Mouse (Mus musculus) hindbrain, embryonic 15.5 days (tissue): ENCODE data around the gene Kif3a. TPM values are rescaled to one million over a fixed set of nuclear protein-coding genes. Genes with fewer than 3 reads are reported as not detected.

Experiments
- ATAC-seq: fragments of 200-750 bp; cut with Nextera tagmentation; 2 replicates; pipeline ENCODE4 v1.8.0; 2017; ENCODE audit warnings: low read depth, moderate number of reproducible peaks, moderate TSS enrichment; ENCODE audit not compliant: low FRiP score
- H3K27ac ChIP-seq: fragments of 300-500 bp; sonication (generic); replicated peaks from 2 replicates; pipeline ENCODE4 v1.5.1; 2015; ENCODE audit warnings: mild to moderate bottlenecking, inconsistent platforms
- H3K27me3 ChIP-seq: fragments of 300-500 bp; sonication (generic); 2 replicates; pipeline ENCODE4 v1.6.1; 2015; ENCODE audit warnings: control low read depth, inconsistent platforms
- H3K36me3 ChIP-seq: fragments of 300-500 bp; sonication (generic); 2 replicates; pipeline ENCODE4 v1.6.1; 2015; ENCODE audit warnings: control low read depth, inconsistent platforms
- H3K4me1 ChIP-seq: fragments of 300-500 bp; sonication (generic); replicated peaks from 2 replicates; pipeline ENCODE4 v1.6.1; 2015; ENCODE audit warnings: control low read depth, inconsistent platforms
- H3K4me2 ChIP-seq: fragments of 300-500 bp; sonication (generic); 2 replicates; pipeline ENCODE4 v1.6.1; 2015; ENCODE audit warnings: moderate library complexity, mild to moderate bottlenecking, inconsistent platforms
- H3K4me3 ChIP-seq: fragments of 300-500 bp; sonication (generic); 2 replicates; pipeline ENCODE4 v1.5.1; 2015; ENCODE audit warnings: mild to moderate bottlenecking, inconsistent platforms
- H3K9ac ChIP-seq: fragments of 300-500 bp; sonication (generic); 2 replicates; pipeline ENCODE4 v1.6.1; 2015; ENCODE audit warnings: inconsistent platforms
- H3K9me3 ChIP-seq: fragments of 300-500 bp; sonication (generic); 2 replicates; pipeline ENCODE4 v1.6.1; 2016; ENCODE audit warnings: control low read depth, inconsistent platforms
- WGBS: fragments of 180-500 bp; shearing (Covaris S2); methylation state at CpG from one replicate; pipeline ENCODE4 v1.1.7; 2015; 5-methylcytosine and 5-hydroxymethylcytosine counted together
- polyA plus RNA-seq: library from polyadenylated mRNA; unstranded; fragments of >200 nt; fragmentation: Nextera tagmentation; extraction: Ambion mirVana; gene quantifications from 2 replicates; pipeline ENCODE4 v1.2.1, GENCODE M21; 2015

Kif3a gene
- polyA plus RNA-seq, 1 experiment from 2014 or later, result 318 TPM

DNA sequence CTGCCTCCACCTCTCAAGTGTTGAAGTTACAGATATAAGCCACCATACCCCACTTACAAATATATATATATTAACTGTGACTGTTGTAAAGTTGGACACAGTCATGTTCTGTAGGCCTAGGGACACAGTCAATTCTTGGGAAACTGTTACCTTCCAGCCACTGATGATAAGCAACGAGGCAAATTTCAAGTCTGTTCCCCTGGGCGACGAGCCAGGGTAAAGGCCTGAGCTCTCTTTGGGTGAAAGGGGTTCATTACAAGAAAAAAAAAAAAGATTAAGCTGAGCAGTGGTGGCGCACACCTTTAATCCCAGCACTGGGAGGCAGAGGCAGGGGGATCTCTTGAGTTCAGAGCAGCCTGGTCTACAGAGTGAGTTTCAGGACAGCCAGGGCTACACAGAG lies 52.9 kb downstream of the Kif3a start:
- 88% methylated on average over 4 of the region's 4 CpGs for WGBS
- no peak overlapping the region for H3K4me3 ChIP-seq
- H3K27ac ChIP-seq, result no peak overlapping the region
- H3K9ac ChIP-seq, result no peak overlapping the region
- H3K36me3 ChIP-seq, result no peaks in the 10 kb centered on the region
- no peaks in the 10 kb centered on the region for H3K9me3 ChIP-seq
- H3K4me1 ChIP-seq, result no peaks in the 10 kb centered on the region
- ATAC-seq, result no peak
- no peak overlapping the region for H3K4me2 ChIP-seq
- H3K27me3 ChIP-seq, result no peaks in the 10 kb centered on the region

DNA sequence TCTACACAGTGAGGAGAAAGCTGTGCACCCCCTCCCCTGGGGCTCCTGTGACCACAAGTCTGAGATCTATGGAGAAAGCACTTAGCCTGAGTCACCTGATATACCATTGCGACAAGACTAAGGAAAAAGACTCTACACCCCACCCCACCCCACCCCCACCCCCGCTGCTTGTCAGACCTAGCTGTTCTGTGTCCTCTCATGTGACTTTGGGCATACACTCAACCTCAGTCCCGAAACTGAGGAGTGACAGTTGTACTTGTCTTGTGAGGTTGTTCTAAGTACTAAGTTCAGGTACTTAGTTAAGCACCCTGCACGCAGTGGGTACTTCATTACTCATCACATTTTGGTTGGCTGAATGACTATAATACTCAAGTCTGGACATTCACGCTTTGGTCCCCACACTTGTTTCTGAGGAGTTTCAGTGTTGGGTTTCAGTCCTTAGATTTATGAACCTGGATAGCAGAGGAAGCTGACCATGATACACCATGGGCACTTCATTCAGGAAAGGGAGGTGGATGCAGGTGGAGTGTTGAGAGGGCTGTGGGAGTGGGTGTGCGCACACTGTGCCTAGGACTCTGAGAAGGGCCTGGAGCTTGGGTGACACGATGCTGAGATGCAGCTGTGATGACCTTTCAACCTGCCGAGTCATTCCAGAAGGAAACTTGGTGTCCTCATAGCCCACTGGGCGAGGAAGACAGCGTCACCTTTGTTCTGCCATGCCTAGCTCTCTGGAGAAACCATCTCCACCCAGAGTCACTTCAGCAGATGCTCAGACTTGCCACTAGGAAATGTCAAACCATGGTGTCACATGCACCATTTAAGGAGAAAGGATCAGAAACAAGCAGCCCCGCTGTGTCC lies 54.6 kb downstream of the Kif3a start:
- Histone ChIP-seq H3K4me1 (no peaks in the 10 kb centered on the region), H3K9ac (no peak overlapping the region), H3K27me3 (no peaks in the 10 kb centered on the region), H3K36me3 (no peaks in the 10 kb centered on the region), H3K4me2 (no peak overlapping the region), H3K9me3 (no peaks in the 10 kb centered on the region), H3K4me3 (no peak overlapping the region), H3K27ac (no peak overlapping the region)
- ATAC-seq, result no peak
- WGBS, result 90% methylated on average over 11 of the region's 11 CpGs

DNA sequence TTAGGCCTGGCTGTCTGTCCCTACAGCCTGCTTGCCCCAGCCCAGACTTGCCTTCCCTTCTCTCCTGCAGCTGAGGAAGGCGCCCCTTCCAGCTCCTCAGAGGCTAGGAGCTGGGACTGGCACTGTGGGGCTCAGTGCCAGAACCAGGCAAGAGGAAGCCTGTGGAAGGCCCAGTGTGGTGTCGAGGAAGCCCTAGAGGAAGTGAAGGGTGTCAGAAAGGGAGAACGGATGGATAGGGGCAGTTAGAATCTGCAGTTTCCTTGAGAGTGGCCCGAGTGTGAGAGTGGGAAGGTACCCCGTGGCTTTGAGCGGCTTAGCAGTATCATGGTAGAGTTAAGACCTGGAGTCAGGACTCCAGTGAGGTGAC lies 55.2 kb downstream of the Kif3a start:
- Histone ChIP-seq H3K9ac (no peak overlapping the region), H3K36me3 (no peaks in the 10 kb centered on the region), H3K27ac (no peak overlapping the region), H3K4me3 (no peak overlapping the region), H3K27me3 (no peaks in the 10 kb centered on the region), H3K9me3 (no peaks in the 10 kb centered on the region), H3K4me1 (no peaks in the 10 kb centered on the region), H3K4me2 (no peak overlapping the region)
- no peak for ATAC-seq
- 88% methylated on average over 6 of the region's 6 CpGs for WGBS

DNA sequence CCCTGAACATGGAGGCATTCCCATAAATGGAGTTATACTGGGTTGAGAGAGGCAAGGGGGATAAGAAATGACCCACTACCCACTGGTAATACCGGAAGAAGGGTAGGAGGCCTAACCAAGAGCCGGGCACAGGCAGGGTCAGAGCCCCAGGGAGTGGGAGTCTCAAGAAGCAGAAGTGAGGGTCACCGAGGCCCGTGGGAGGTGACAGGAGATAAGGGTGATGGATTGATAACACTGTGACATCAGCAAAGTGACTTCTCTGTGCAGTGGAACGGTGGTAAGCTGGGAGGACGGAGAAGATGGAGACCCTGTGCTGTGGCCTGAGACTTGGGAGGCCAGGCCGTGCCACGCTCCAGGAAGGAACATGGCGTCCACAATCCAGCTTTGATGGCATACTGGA lies 56.4 kb downstream of the Kif3a start:
- Histone ChIP-seq H3K27me3 (no peaks in the 10 kb centered on the region), H3K4me3 (no peak overlapping the region), H3K4me1 (no peaks in the 10 kb centered on the region), H3K9me3 (no peaks in the 10 kb centered on the region), H3K27ac (no peak overlapping the region), H3K36me3 (no peaks in the 10 kb centered on the region), H3K4me2 (no peak overlapping the region), H3K9ac (no peak overlapping the region)
- no peak for ATAC-seq
- 96% methylated on average over 9 of the region's 9 CpGs for WGBS

DNA sequence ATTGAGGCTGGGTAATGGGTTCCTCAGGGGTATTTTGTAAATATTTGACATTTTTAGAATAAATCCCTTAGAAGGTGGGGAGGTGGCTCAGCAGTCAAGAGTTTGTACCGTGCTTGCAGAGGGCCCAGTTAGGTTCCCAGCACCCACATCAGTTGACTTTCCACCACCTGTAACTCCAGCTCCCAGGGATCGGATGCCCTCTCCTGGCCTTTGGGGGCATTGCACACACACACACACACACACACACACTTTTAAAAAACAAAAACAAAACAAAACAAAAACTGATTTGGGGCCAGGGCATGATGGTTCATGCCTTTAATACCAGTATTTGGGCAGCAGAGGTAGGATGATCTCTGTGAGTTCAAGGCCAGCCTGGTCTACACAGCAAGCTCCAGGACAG lies 56.9 kb downstream of the Kif3a start:
- no peaks in the 10 kb centered on the region for H3K36me3 ChIP-seq
- H3K9me3 ChIP-seq, result no peaks in the 10 kb centered on the region
- H3K4me2 ChIP-seq, result no peak overlapping the region
- H3K4me3 ChIP-seq, result no peak overlapping the region
- 94% methylated on average over 2 of the region's 2 CpGs for WGBS
- H3K9ac ChIP-seq, result no peak overlapping the region
- no peaks in the 10 kb centered on the region for H3K4me1 ChIP-seq
- ATAC-seq, result no peak
- H3K27me3 ChIP-seq, result no peaks in the 10 kb centered on the region
- no peak overlapping the region for H3K27ac ChIP-seq

DNA sequence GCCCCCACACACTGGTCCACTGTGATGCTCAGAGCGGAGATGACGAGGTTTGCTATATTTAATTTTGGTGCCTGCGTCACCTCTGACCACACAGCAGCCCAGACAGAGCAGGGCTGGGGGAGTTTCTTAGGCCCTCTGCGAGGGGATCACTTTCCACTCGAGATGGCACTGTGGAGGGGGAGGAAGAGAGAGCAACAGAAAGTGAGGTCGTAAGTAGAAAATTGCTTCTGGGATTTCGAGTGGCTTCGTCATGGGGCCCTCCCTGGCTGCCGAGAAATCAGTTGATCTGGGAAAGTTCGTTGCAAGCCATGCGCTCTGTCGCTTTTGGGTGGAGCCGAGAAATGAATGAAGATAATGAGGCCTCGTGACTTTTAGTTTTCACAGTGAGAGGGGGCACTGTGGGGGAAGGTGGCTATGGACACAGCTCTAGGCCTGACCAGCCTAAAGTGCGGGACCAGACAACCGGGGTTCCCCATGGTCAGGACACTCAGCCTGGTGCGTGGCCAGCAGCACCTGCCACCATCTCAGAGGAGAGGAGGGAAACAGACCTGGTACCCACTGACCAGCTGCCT lies 59.7 kb downstream of the Kif3a start:
- 69% methylated on average over 17 of the region's 17 CpGs for WGBS
- H3K27ac ChIP-seq, result no peak overlapping the region
- no peak overlapping the region for H3K9ac ChIP-seq
- H3K27me3 ChIP-seq, result no peaks in the 10 kb centered on the region
- no peaks in the 10 kb centered on the region for H3K36me3 ChIP-seq
- H3K4me1 ChIP-seq, result no peaks in the 10 kb centered on the region
- no peak overlapping the region for H3K4me2 ChIP-seq
- no peaks in the 10 kb centered on the region for H3K9me3 ChIP-seq
- ATAC-seq, result no peak
- no peak overlapping the region for H3K4me3 ChIP-seq

DNA sequence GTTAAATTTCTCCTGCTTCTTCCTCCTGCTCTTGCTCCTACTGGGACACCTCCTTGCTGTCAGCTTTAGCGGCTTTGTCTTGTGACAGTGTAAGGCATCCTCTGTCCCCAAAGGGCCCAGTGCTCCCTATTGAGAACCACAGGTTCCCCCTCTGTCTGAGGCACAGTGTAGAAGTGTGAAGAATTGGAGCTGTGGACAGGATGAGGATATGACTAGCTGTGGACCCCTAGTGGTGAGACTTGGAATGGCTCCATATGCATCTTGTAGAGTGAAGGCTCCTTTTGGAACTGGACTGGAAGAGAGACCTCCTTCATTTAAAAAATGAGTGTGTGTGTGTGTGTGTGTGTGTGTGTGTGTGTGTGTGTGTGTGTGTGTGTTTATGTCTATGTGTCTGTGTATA lies 60.7 kb downstream of the Kif3a start:
- no peaks in the 10 kb centered on the region for H3K4me1 ChIP-seq
- no peak overlapping the region for H3K9ac ChIP-seq
- 25% methylated on average over 1 of the region's 1 CpGs for WGBS
- H3K4me3 ChIP-seq, result no peak overlapping the region
- no peak overlapping the region for H3K27ac ChIP-seq
- no peaks in the 10 kb centered on the region for H3K36me3 ChIP-seq
- no peaks in the 10 kb centered on the region for H3K9me3 ChIP-seq
- no peak overlapping the region for H3K4me2 ChIP-seq
- H3K27me3 ChIP-seq, result no peaks in the 10 kb centered on the region
- ATAC-seq, result 0 out of 2 replicates have a peak, but pooled peaks have one; percentile 23

DNA sequence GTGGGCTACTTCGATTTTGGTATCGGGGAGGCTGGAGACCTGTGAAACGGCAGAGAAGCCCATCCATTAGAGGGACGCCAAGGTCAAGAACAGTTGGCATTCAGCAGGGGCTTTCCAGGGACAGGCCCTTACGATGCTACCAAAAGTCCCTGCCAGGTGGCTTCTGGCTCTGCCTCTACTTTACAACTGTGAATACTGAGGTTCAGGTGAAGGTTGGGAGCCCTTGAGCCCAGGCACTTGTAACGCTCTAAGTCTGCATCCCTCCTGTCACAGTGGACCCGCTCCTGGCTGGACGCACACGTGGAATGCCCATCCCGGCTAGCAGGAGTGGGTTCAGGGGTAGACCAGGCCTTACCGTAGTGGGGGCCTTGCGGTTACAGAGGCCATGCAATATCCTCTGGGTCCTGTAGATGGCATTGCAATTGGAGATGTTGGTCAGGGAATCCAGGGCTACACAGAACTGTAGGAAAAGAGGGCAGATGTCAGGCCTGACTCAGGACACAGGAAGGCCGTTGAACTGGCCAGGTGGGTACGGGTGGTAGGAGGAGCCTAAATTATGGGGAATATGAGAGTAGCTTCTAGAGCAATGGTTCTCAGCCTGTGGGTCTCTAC lies 65.0 kb downstream of the Kif3a start:
- Histone ChIP-seq H3K4me3 (no peak overlapping the region), H3K27me3 (peaks cover 7% of the 10 kb centered on the region; the same call in 1 of the 2 replicates), H3K4me1 (peaks cover 11% of the 10 kb centered on the region), H3K4me2 (no peak overlapping the region), H3K36me3 (no peaks in the 10 kb centered on the region), H3K9me3 (no peaks in the 10 kb centered on the region), H3K27ac (no peak overlapping the region), H3K9ac (no peak overlapping the region)
- no peak for ATAC-seq
- whole genome bisulfite sequencing, result 73% methylated on average over 14 of the region's 14 CpGs

DNA sequence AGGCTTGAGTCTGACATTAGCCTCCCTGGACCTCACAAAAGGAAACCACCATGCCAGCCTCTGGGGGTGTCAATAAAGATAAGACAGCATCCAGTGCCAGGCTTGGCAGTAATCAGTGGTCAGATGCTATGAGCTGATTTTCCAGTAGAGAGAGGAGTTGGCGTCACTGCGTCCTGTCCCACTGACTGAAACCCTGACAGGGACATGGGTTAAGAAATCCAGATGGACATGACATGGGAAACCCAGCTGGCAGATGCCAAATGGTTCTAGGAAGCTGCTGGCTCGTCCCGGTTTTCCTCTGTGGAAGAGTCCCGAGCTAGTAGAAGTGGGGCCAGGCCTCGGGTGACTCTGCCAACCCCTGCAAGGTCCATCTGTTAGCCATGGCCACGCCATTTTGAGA lies 66.5 kb downstream of the Kif3a start:
- Histone ChIP-seq H3K36me3 (no peaks in the 10 kb centered on the region), H3K27me3 (peaks cover 13% of the 10 kb centered on the region; the same call in 1 of the 2 replicates), H3K27ac (no peak overlapping the region), H3K4me2 (no peak overlapping the region), H3K4me1 (peaks cover 13% of the 10 kb centered on the region), H3K4me3 (no peak overlapping the region), H3K9ac (no peak overlapping the region), H3K9me3 (no peaks in the 10 kb centered on the region)
- WGBS, result 85% methylated on average over 7 of the region's 7 CpGs
- no peak for ATAC-seq

DNA sequence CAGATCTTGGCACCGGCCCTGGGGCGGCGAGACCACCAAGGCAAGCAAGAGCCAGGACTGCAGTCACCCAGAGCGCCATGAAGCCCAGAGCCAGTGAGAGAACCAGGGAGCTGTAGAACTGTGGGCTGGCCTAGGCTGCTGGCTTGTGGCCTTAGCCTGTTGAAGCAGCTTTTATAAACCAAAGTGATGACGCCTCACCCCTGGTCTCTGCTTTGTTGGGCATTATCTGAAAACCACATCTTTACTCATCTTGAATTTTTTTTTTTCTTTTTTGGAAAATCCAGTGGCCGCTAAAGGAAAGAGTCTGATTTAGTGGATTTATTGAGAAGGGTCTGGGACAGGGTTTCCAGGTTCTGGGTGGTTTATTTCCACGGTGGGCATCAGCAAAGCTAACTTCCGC lies 67.4 kb downstream of the Kif3a start, which contains the start of gene Il13:
Il13 (minus strand) TSS at position 147 of the 400 bp plus-strand sequence.
- H3K36me3 ChIP-seq, result no peaks in the 10 kb centered on the region
- H3K27me3 ChIP-seq, result peaks cover 13% of the 10 kb centered on the region; the same call in 1 of the 2 replicates
- no peak within 1 kb of the TSS for H3K4me3 ChIP-seq
- H3K4me2 ChIP-seq, result no peak within 1 kb of the TSS
- H3K4me1 ChIP-seq, result peaks cover 13% of the 10 kb centered on the region
- H3K27ac ChIP-seq, result no peak within 1 kb of the TSS
- ATAC-seq, result no peak
- no peaks in the 10 kb centered on the region for H3K9me3 ChIP-seq
- no peak within 1 kb of the TSS for H3K9ac ChIP-seq
- WGBS, result 93% methylated on average over 8 of the region's 8 CpGs

DNA sequence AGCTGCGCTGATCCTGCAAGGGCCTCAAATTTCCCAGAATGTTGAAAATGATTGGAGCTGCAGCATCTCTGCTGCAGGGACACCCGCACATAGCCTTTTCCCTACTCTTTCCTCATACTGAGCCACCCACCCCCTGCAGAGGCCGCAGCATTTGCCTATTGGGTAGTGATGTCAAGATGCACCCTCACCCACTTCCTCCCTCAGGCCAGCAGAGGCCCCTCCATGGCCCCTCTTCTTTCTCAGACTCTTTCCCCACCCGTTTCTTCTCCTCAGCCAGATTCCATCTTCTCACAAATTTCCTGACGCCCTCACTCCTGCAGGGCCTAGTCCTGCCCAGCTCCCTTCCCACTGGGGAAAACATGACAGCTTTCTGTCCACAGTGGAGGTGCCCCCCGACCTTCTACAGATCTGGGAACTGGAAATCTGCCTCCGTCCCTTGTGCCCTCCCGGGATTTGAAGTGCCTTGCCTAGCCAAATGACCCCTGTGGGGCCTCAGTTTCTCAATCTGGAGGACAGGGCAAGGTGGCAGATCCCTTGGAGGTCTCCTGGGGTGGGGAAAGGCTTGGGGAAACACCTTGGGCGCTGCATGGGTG lies 68.5 kb downstream of the Kif3a start:
- Histone ChIP-seq H3K4me3 (peak overlapping the region; percentile 37), H3K4me1 (peaks cover 13% of the 10 kb centered on the region), H3K27ac (no peak overlapping the region), H3K27me3 (peaks cover 13% of the 10 kb centered on the region; the same call in 1 of the 2 replicates), H3K4me2 (peak overlapping the region; percentile 87), H3K9me3 (no peaks in the 10 kb centered on the region), H3K36me3 (no peaks in the 10 kb centered on the region), H3K9ac (peak overlapping the region; percentile 26; the same call in 1 of the 2 replicates)
- 39% methylated on average over 9 of the region's 9 CpGs for whole genome bisulfite sequencing
- no peak for ATAC-seq

DNA sequence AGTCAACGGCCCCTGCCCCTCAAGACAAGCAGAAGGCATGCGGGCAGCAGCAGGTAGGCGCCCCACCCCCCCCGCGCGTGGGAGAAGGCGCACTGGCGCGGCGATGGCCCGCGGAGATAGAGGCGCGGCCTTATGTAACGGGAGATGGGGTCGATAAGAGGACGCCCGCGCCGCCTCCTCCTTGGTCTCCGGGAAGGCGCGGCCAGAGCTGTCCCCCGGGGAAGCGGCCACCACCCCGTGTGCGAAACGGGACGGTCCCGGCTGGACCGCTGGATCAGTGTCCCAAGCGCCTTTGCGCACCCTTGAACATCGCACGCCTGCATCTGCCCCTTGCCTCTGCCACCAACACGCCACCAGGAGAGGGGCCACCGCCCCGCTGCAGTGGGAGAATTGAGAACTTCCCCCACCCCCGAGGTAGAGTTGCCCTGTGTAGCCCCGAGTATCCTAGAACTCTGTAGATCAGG lies 69.0 kb downstream of the Kif3a start:
- Histone ChIP-seq H3K9me3 (no peaks in the 10 kb centered on the region), H3K4me3 (peak overlapping the region; percentile 37), H3K27ac (no peak overlapping the region), H3K4me2 (peak overlapping the region; percentile 87), H3K9ac (peak overlapping the region; percentile 26), H3K4me1 (peaks cover 13% of the 10 kb centered on the region), H3K27me3 (peaks cover 13% of the 10 kb centered on the region; the same call in 1 of the 2 replicates), H3K36me3 (no peaks in the 10 kb centered on the region)
- WGBS, result 2% methylated on average over 37 of the region's 40 CpGs
- ATAC-seq, result no peak
